Mouse (Mus musculus): ENCODE data around the gene Saysd1.

DNA sequence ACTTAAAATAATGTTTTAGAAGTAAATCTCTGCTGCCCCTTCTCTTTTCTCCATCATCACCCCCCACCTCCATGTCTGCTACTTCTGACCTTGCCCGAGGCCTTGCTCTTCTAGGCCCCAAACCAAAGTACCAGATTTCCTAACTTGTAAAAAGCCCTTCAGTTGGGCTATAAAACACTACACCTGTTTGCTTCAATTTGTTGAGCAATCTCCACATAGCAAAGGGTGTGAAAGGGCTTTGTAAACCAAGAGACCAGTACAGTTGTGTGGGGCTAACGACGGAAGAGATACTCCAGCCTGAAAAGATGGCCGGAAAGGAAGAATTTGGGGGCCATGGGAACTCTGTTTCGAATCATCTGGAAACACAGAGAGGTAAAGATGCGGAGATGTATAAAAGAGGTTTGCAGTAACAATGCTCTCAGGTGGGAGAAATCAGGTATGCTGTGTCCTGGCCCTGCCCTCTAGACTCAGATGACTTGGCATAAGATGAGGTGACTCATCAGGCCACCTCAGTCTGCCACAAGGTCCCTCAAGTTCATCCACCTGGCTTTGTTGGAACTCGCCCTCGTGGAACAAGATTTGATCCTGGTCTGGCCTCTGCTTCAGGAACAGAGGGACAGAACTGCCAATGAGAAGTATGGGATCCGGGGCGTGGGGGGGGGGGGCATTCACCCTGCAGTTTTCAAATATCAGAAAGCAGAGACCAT lies 3.2 kb downstream of the Saysd1 start:
- TF ChIP-seq POLR2A (IDR thresholded peaks at IDR 0.05; ENCODE audit: borderline replicate concordance, extremely low read depth, insufficient read depth, insufficient read length, poor library complexity, severe bottlenecking): no peak
- no peak for TF ChIP-seq CTCF (IDR thresholded peaks at IDR 0.05; ENCODE audit: borderline replicate concordance, extremely low read depth, insufficient read depth, insufficient read length)

All from brain, embryonic 14.5 days (tissue).